Mouse (Mus musculus): Measurements from ENCODE around the gene Gm21188.
"Not testable (repeated sequence)": the region's sequence is repeated elsewhere in the genome, so short reads cannot be mapped to it uniquely, and the experiment has no call there.

The Gm21188 gene

GRCm38 (mm10) chr13:120026373-120026772 is 25.6 kb downstream of the Gm21188 start:
- DNase-seq (ENCODE audit: low spot score): not testable (repeated sequence)

- not testable (repeated sequence) for DNase-seq (ENCODE audit: low spot score)
These were observed 26.4 kb downstream of the Gm21188 start for GRCm38 (mm10) chr13:120025576-120025975.

- DNase-seq (ENCODE audit: low spot score): not testable (repeated sequence)
These were observed 27.0 kb downstream of the Gm21188 start for GRCm38 (mm10) chr13:120025004-120025403.

- not testable (repeated sequence) for DNase-seq (ENCODE audit: low spot score)
These were observed 27.4 kb downstream of the Gm21188 start for GRCm38 (mm10) chr13:120024581-120024980.

- DNase-seq (ENCODE audit: low spot score): not testable (repeated sequence)
These were observed 30.5 kb downstream of the Gm21188 start for GRCm38 (mm10) chr13:120021477-120021876.

- DNase-seq (ENCODE audit: low spot score): not testable (repeated sequence)
These were observed 36.5 kb downstream of the Gm21188 start for GRCm38 (mm10) chr13:120015348-120016007.

- not testable (repeated sequence) for DNase-seq (ENCODE audit: low spot score)
These were observed 38.0 kb downstream of the Gm21188 start for GRCm38 (mm10) chr13:120013962-120014361.

- DNase-seq (ENCODE audit: low spot score): not testable (repeated sequence)
These were observed 38.5 kb downstream of the Gm21188 start for GRCm38 (mm10) chr13:120013544-120013943.

- not testable (repeated sequence) for DNase-seq (ENCODE audit: low spot score)
These were observed 41.9 kb downstream of the Gm21188 start for GRCm38 (mm10) chr13:120010068-120010467.

- DNase-seq (ENCODE audit: low spot score): not testable (repeated sequence)
These were observed 52.8 kb downstream of the Gm21188 start for GRCm38 (mm10) chr13:119999215-119999614.

- not testable (repeated sequence) for DNase-seq (ENCODE audit: low spot score)
These were observed 53.4 kb downstream of the Gm21188 start for GRCm38 (mm10) chr13:119998442-119999086.

GRCm38 (mm10) chr13:119991917-119992496 is 60.0 kb downstream of the Gm21188 start:
- DNase-seq (ENCODE audit: low spot score): not testable (repeated sequence)

GRCm38 (mm10) chr13:119991264-119991663 is 60.7 kb downstream of the Gm21188 start:
- DNase-seq (ENCODE audit: low spot score): not testable (repeated sequence)
